Mouse (Mus musculus): ENCODE measurements at regions not wholly inside any gene's neighbourhood (a gene's known extent, or its start where the extent isn't known, plus 50 kb on each side); places are given as distances from the start of the nearest gene placed in this dataset.

- dilution Hi-C loops (cut with MboI; ENCODE audit: extremely low pct_ligation_motif_present, extremely low pct_unique_long_range_greater_than_20kb, low sequenced_read_pairs) (no loop called here), in situ Hi-C loops (cut with MboI; ENCODE audit: low pct_ligation_motif_present, low pct_unique_long_range_greater_than_20kb, low sequenced_read_pairs) (no loop called here)
- TF ChIP-seq ETS1 (conservative IDR thresholded peaks at IDR 0.05; ENCODE audit: low read depth, low read length) (no peak), RAD21 (IDR thresholded peaks at IDR 0.05; ENCODE audit: low read depth, low read length) (no peak), NRF1 (IDR thresholded peaks at IDR 0.05; ENCODE audit: low read depth, low read length) (no peak), RCOR1 (conservative IDR thresholded peaks at IDR 0.05; ENCODE audit: low read depth, low read length) (no peak)
Measured at GRCm38 (mm10) chr14:29866455-29867275, 101.4 kb upstream of the Selenok start.

GRCm38 (mm10) chr14:29867311-29867710 lies 100.8 kb upstream of the Selenok start:
- no peak for DNase-seq (ENCODE audit: extremely low read depth)
- H3K27ac ChIP-seq (ENCODE audit: insufficient read depth, low read depth), result no peak overlapping the region
- H3K27me3 ChIP-seq (replicated peaks), result peaks cover 24% of the 10 kb centered on the region
- no peaks in the 10 kb centered on the region for H3K36me3 ChIP-seq (replicated peaks in 1 of 2; ENCODE audit: control insufficient read depth in 1 of 2, insufficient read depth in 1 of 2, low read length in 1 of 2)
- in situ Hi-C loops (cut with MboI; ENCODE audit: low pct_ligation_motif_present, low pct_unique_long_range_greater_than_20kb, low sequenced_read_pairs) (no loop called here), dilution Hi-C loops (cut with MboI; ENCODE audit: extremely low pct_ligation_motif_present, extremely low pct_unique_long_range_greater_than_20kb, low sequenced_read_pairs) (no loop called here)
- no peak overlapping the region for H3K9ac ChIP-seq (ENCODE audit: insufficient read depth, low read depth)
- TF ChIP-seq USF2 (conservative IDR thresholded peaks at IDR 0.05; ENCODE audit: low read depth, low read length) (no peak), MAZ (IDR thresholded peaks at IDR 0.05; ENCODE audit: low read depth, low read length) (no peak), ZC3H11A (IDR thresholded peaks at IDR 0.05; ENCODE audit: low read depth, low read length) (no peak), PAX5 (IDR thresholded peaks at IDR 0.05; ENCODE audit: low read length) (no peak), ZMIZ1 (IDR thresholded peaks at IDR 0.05; ENCODE audit: low read depth, low read length) (no peak), MXI1 (IDR thresholded peaks at IDR 0.05; ENCODE audit: low read depth, low read length) (no peak), NELFE (IDR thresholded peaks at IDR 0.05; ENCODE audit: low read depth, low read length) (no peak), IRF4 (IDR thresholded peaks at IDR 0.05; ENCODE audit: low read depth, low read length) (no peak), TCF12 (IDR thresholded peaks at IDR 0.05; ENCODE audit: low read depth, low read length) (no peak), CHD2 (IDR thresholded peaks at IDR 0.05; ENCODE audit: low read length) (no peak)
- H3K4me1 ChIP-seq (ENCODE audit: control insufficient read depth in 1 of 2, insufficient read depth in 2 of 2), result no peaks in the 10 kb centered on the region
- H3K9me3 ChIP-seq (replicated peaks; ENCODE audit: low read length), result no peaks in the 10 kb centered on the region
- H3K4me3 ChIP-seq (replicated peaks in 1 of 3; ENCODE audit: low read depth in 2 of 3, low read length in 2 of 3, poor library complexity in 1 of 3), result no peak overlapping the region
- H3K4me2 ChIP-seq (ENCODE audit: insufficient read depth, low read depth, poor library complexity, severe bottlenecking), result no peak overlapping the region
- H3K79me2 ChIP-seq (replicated peaks; ENCODE audit: control insufficient read depth, extremely low read depth, insufficient read depth, poor library complexity, severe bottlenecking), result no peaks in the 10 kb centered on the region

More at GRCm38 (mm10) chr14:29866455-29867275, 101.4 kb upstream of the Selenok start:
- no peaks in the 10 kb centered on the region for H3K36me3 ChIP-seq (replicated peaks in 1 of 2; ENCODE audit: control insufficient read depth in 1 of 2, insufficient read depth in 1 of 2, low read length in 1 of 2)
- no peaks in the 10 kb centered on the region for H3K4me1 ChIP-seq (ENCODE audit: control insufficient read depth in 1 of 2, insufficient read depth in 2 of 2)
- no peak overlapping the region for H3K4me3 ChIP-seq (replicated peaks in 1 of 3; ENCODE audit: low read depth in 2 of 3, low read length in 2 of 3, poor library complexity in 1 of 3)
- no peak overlapping the region for H3K4me2 ChIP-seq (ENCODE audit: insufficient read depth, low read depth, poor library complexity, severe bottlenecking)
- H3K27me3 ChIP-seq (replicated peaks), result peaks cover 24% of the 10 kb centered on the region
- DNase-seq (ENCODE audit: extremely low read depth), result no peak
- no peak overlapping the region for H3K27ac ChIP-seq (ENCODE audit: insufficient read depth, low read depth)
- no peaks in the 10 kb centered on the region for H3K9me3 ChIP-seq (replicated peaks; ENCODE audit: low read length)
- no peak overlapping the region for H3K9ac ChIP-seq (ENCODE audit: insufficient read depth, low read depth)
- no peaks in the 10 kb centered on the region for H3K79me2 ChIP-seq (replicated peaks; ENCODE audit: control insufficient read depth, extremely low read depth, insufficient read depth, poor library complexity, severe bottlenecking)
